Mouse (Mus musculus): ENCODE measurements around the gene Plek2. TPM values are rescaled to one million over a fixed set of nuclear protein-coding genes. Genes with fewer than 3 reads are reported as not detected.
"Not testable (repeated sequence)": the region's sequence is repeated elsewhere in the genome, so short reads cannot be mapped to it uniquely, and the experiment has no call there.

Plek2 gene
- polyA plus RNA-seq, 1 experiment from 2014 or later, result 1.1 TPM

GRCm38 (mm10) chr12:78923539-78924189, 16.9 kb upstream of the Plek2 start:
- ATAC-seq (ENCODE audit: low read depth), result no peak
- 89% methylated on average over 7 of the region's 7 CpGs for WGBS

GRCm38 (mm10) chr12:78922977-78923376, 16.2 kb upstream of the Plek2 start:
- not testable (repeated sequence) for H3K9ac ChIP-seq; ATAC-seq (ENCODE audit: low read depth); H3K27me3 ChIP-seq; H3K4me2 ChIP-seq; H3K36me3 ChIP-seq; H3K27ac ChIP-seq (replicated peaks); H3K9me3 ChIP-seq; H3K4me3 ChIP-seq
- H3K4me1 ChIP-seq (replicated peaks), result peaks cover 12% of the 10 kb centered on the region

More at GRCm38 (mm10) chr12:78923539-78924189, 16.9 kb upstream of the Plek2 start:
- H3K27ac ChIP-seq (replicated peaks), result no peak overlapping the region
- H3K4me2 ChIP-seq, result no peak overlapping the region
- H3K9ac ChIP-seq, result no peak overlapping the region
- H3K36me3 ChIP-seq, result no peaks in the 10 kb centered on the region
- H3K27me3 ChIP-seq, result no peaks in the 10 kb centered on the region
- peaks cover 8% of the 10 kb centered on the region for H3K4me1 ChIP-seq (replicated peaks)
- no peak overlapping the region for H3K4me3 ChIP-seq
- no peaks in the 10 kb centered on the region for H3K9me3 ChIP-seq

- H3K4me2 ChIP-seq, result no peak overlapping the region
- H3K9ac ChIP-seq, result no peak overlapping the region
- H3K27ac ChIP-seq (replicated peaks), result no peak overlapping the region
- no peak overlapping the region for H3K4me3 ChIP-seq
- no peaks in the 10 kb centered on the region for H3K9me3 ChIP-seq
- 88% methylated on average over 3 of the region's 3 CpGs for WGBS
- no peaks in the 10 kb centered on the region for H3K36me3 ChIP-seq
- ATAC-seq (ENCODE audit: low read depth), result no peak
- H3K27me3 ChIP-seq, result no peaks in the 10 kb centered on the region
- peaks cover 12% of the 10 kb centered on the region for H3K4me1 ChIP-seq (replicated peaks)
These were observed 15.3 kb upstream of the Plek2 start for GRCm38 (mm10) chr12:78922058-78922457.

GRCm38 (mm10) chr12:78921421-78921820, 14.7 kb upstream of the Plek2 start:
- Histone ChIP-seq H3K27me3 (no peaks in the 10 kb centered on the region), H3K4me1 (replicated peaks) (peaks cover 12% of the 10 kb centered on the region), H3K4me2 (no peak overlapping the region), H3K4me3 (no peak overlapping the region), H3K9me3 (no peaks in the 10 kb centered on the region; the same call in 1 of the 2 replicates), H3K36me3 (no peaks in the 10 kb centered on the region), H3K27ac (replicated peaks) (no peak overlapping the region), H3K9ac (no peak overlapping the region)
- no peak for ATAC-seq (ENCODE audit: low read depth)
- WGBS, result 82% methylated on average over 4 of the region's 4 CpGs

- no peaks in the 10 kb centered on the region; the same call in 1 of the 2 replicates for H3K9me3 ChIP-seq
- H3K4me2 ChIP-seq, result peak overlapping the region; percentile 42
- peak; percentile 80 for ATAC-seq (ENCODE audit: low read depth)
- H3K4me3 ChIP-seq, result no peak overlapping the region
- H3K27me3 ChIP-seq, result peaks cover 2% of the 10 kb centered on the region
- H3K36me3 ChIP-seq, result no peaks in the 10 kb centered on the region
- 0 out of 2 replicates have a peak overlapping the region, but pooled peaks have one; percentile 41 for H3K9ac ChIP-seq
- WGBS, result 28% methylated on average over 16 of the region's 16 CpGs
- H3K27ac ChIP-seq (replicated peaks), result no peak overlapping the region
- peaks cover 12% of the 10 kb centered on the region for H3K4me1 ChIP-seq (replicated peaks)
These were observed 12.4 kb upstream of the Plek2 start for GRCm38 (mm10) chr12:78919079-78919712.

- H3K4me3 ChIP-seq, result no peak overlapping the region
- peaks cover 12% of the 10 kb centered on the region for H3K4me1 ChIP-seq (replicated peaks)
- H3K9me3 ChIP-seq, result no peaks in the 10 kb centered on the region; the same call in 1 of the 2 replicates
- no peak overlapping the region for H3K27ac ChIP-seq (replicated peaks)
- H3K27me3 ChIP-seq, result peaks cover 10% of the 10 kb centered on the region
- no peaks in the 10 kb centered on the region for H3K36me3 ChIP-seq
- H3K9ac ChIP-seq, result no peak overlapping the region
- peak; percentile 71; the same call in 1 of the 2 replicates for ATAC-seq (ENCODE audit: low read depth)
- WGBS, result 20% methylated on average over 11 of the region's 11 CpGs
- H3K4me2 ChIP-seq, result peak overlapping the region; percentile 42
These were observed 11.7 kb upstream of the Plek2 start for GRCm38 (mm10) chr12:78918227-78919078.

GRCm38 (mm10) chr12:78916278-78916677, 9.5 kb upstream of the Plek2 start:
- Histone ChIP-seq H3K9me3 (no peaks in the 10 kb centered on the region; the same call in 1 of the 2 replicates), H3K4me2 (no peak overlapping the region), H3K4me3 (no peak overlapping the region), H3K4me1 (replicated peaks) (peaks cover 22% of the 10 kb centered on the region), H3K36me3 (no peaks in the 10 kb centered on the region), H3K9ac (no peak overlapping the region), H3K27me3 (peaks cover 30% of the 10 kb centered on the region), H3K27ac (replicated peaks) (no peak overlapping the region)
- ATAC-seq (ENCODE audit: low read depth), result no peak
- 72% methylated on average over 3 of the region's 3 CpGs for WGBS

- Histone ChIP-seq H3K36me3 (no peaks in the 10 kb centered on the region), H3K9ac (no peak overlapping the region), H3K4me1 (replicated peaks) (peaks cover 25% of the 10 kb centered on the region), H3K27ac (replicated peaks) (no peak overlapping the region), H3K27me3 (peaks cover 37% of the 10 kb centered on the region), H3K4me2 (no peak overlapping the region), H3K4me3 (no peak overlapping the region), H3K9me3 (no peaks in the 10 kb centered on the region; the same call in 1 of the 2 replicates)
- WGBS, result 81% methylated on average over 3 of the region's 3 CpGs
- no peak for ATAC-seq (ENCODE audit: low read depth)
These were observed 8.8 kb upstream of the Plek2 start for GRCm38 (mm10) chr12:78915561-78915960.

- peaks cover 48% of the 10 kb centered on the region for H3K27me3 ChIP-seq
- H3K9ac ChIP-seq, result no peak overlapping the region
- H3K9me3 ChIP-seq, result no peaks in the 10 kb centered on the region; the same call in 1 of the 2 replicates
- H3K4me2 ChIP-seq, result no peak overlapping the region
- peaks cover 24% of the 10 kb centered on the region for H3K4me1 ChIP-seq (replicated peaks)
- no peak overlapping the region for H3K4me3 ChIP-seq
- no peak for ATAC-seq (ENCODE audit: low read depth)
- 88% methylated on average over 4 of the region's 4 CpGs for WGBS
- no peaks in the 10 kb centered on the region for H3K36me3 ChIP-seq
- H3K27ac ChIP-seq (replicated peaks), result no peak overlapping the region
These were observed 7.7 kb upstream of the Plek2 start for GRCm38 (mm10) chr12:78914458-78914857.

GRCm38 (mm10) chr12:78911707-78912417, 5.1 kb upstream of the Plek2 start:
- H3K4me2 ChIP-seq, result peak overlapping the region; percentile 60
- peaks cover 16% of the 10 kb centered on the region for H3K4me1 ChIP-seq (replicated peaks)
- WGBS, result under 1% methylated on average over 37 of the region's 37 CpGs
- H3K9ac ChIP-seq, result peak overlapping the region; percentile 52
- H3K9me3 ChIP-seq, result no peaks in the 10 kb centered on the region; the same call in 1 of the 2 replicates
- no peak overlapping the region for H3K27ac ChIP-seq (replicated peaks)
- no peaks in the 10 kb centered on the region for H3K36me3 ChIP-seq
- peaks cover 73% of the 10 kb centered on the region for H3K27me3 ChIP-seq
- ATAC-seq (ENCODE audit: low read depth), result 0 out of 2 replicates have a peak, but pooled peaks have one; percentile 15
- peak overlapping the region; percentile 33 for H3K4me3 ChIP-seq

- Histone ChIP-seq H3K4me2 (peak overlapping the region; percentile 60), H3K36me3 (no peaks in the 10 kb centered on the region), H3K27me3 (peaks cover 82% of the 10 kb centered on the region), H3K9me3 (no peaks in the 10 kb centered on the region), H3K9ac (0 out of 2 replicates have a peak overlapping the region, but pooled peaks have one; percentile 52), H3K4me3 (peak overlapping the region; percentile 33), H3K27ac (replicated peaks) (no peak overlapping the region), H3K4me1 (replicated peaks) (peaks cover 21% of the 10 kb centered on the region)
- WGBS, result 14% methylated on average over 16 of the region's 16 CpGs
- no peak for ATAC-seq (ENCODE audit: low read depth)
These were observed 4.1 kb upstream of the Plek2 start for GRCm38 (mm10) chr12:78910684-78911461.
